Comparison of ENCODE assay signal across 19 mouse cellular contexts in the genomic region with DNA sequence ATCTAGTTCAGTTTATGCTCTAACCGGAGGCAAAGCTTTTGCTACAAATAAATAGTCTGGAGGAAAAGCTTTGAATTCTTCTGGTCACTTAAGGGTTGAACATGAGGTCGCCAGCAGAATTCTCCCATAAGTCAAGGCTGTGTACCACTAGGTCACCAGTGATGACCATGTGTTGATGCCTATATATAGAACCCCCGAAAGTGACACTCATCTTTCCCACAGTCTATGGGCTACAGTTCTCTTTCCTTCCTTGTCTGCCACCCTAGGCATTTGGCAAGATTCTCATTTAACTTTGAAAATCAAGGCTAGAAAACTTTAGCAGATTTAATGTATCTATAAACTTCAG.
DNase-seq lines count a peak whose midpoint lies in the region; ATAC-seq and TF ChIP-seq lines count a peak whose summit lies in the region.
"Had no signal": no experiment of that assay in that cellular context is flagged by ENCODE, and none has a peak within 500 bp of the region (broad histone marks: within the 10 kb centered on the region; RNA-seq: fewer than 3 reads in every experiment).

No protein-coding gene starts in this region.

- WGBS in heart, embryonic 15.5 days: 38% methylated on average over 3 of the region's 3 CpGs
- 65% methylated on average over 3 of the region's 3 CpGs for WGBS in limb, embryonic 13.5 days
- WGBS in limb, embryonic 10.5 days: 88% methylated on average over 3 of the region's 3 CpGs
- WGBS in embryonic facial prominence, embryonic 15.5 days: 50% methylated on average over 3 of the region's 3 CpGs

- DNase-seq in heart, adult 18-20 months: no peak
- no peak for DNase-seq in limb, embryonic 10.5 days (ENCODE audit: low spot score)
- no peak for DNase-seq in layer of hippocampus, adult 8-10 months (ENCODE audit: low spot score in 2 of 2)
- no peak for DNase-seq in thymus, postnatal 0 days (ENCODE audit: low spot score)
- DNase-seq: adrenal gland, postnatal 14 days; cerebellum, adult 2 months; liver, postnatal 0 days; thymus, postnatal 36 days had no signal

- H3K79me2 ChIP-seq in myocyte (ENCODE audit: control insufficient read depth, insufficient read depth): no peaks in the 10 kb centered on the region

- H3K27me3 ChIP-seq in heart, embryonic 15.5 days: no peaks in the 10 kb centered on the region
- no peaks in the 10 kb centered on the region for H3K27me3 ChIP-seq in limb, embryonic 13.5 days
- H3K27me3 ChIP-seq in limb, embryonic 10.5 days (ENCODE audit: low read depth, poor library complexity, severe bottlenecking): no peaks in the 10 kb centered on the region
- H3K27me3 ChIP-seq in embryonic facial prominence, embryonic 15.5 days: no peaks in the 10 kb centered on the region
- H3K27me3 ChIP-seq in myocyte (ENCODE audit: control insufficient read depth, insufficient read depth, insufficient read length): no peaks in the 10 kb centered on the region
- H3K27me3 ChIP-seq: forebrain, embryonic 12.5 days; hindbrain, embryonic 15.5 days; limb, embryonic 12.5 days; megakaryocyte, embryonic 14.5 days; Patski had no signal

- no peak; the same call in 1 of the 2 replicates for ATAC-seq in heart, embryonic 15.5 days (replicated peaks; ENCODE audit: insufficient number of reproducible peaks, insufficient read depth, low FRiP score, low read depth)
- ATAC-seq in limb, embryonic 13.5 days (ENCODE audit: low FRiP score, low read depth): peak; percentile 17; the same call in 1 of the 2 replicates
- 0 out of 2 replicates have a peak, but pooled peaks have one; percentile 39 for ATAC-seq in embryonic facial prominence, embryonic 15.5 days (ENCODE audit: insufficient number of reproducible peaks, low FRiP score, low TSS enrichment, low read depth)
- ATAC-seq: activated CD4-positive, CD25-positive, alpha-beta regulatory T cell, adult 4 months; liver, postnatal 0 days; midbrain, embryonic 16.5 days had no signal

- TF ChIP-seq POLR2A in myocyte (IDR thresholded peaks at IDR 0.05; ENCODE audit: insufficient read length, low read depth): no peak

- H3K4me1 ChIP-seq in heart, embryonic 15.5 days (replicated peaks): no peaks in the 10 kb centered on the region
- peaks cover 15% of the 10 kb centered on the region for H3K4me1 ChIP-seq in limb, embryonic 13.5 days
- no peaks in the 10 kb centered on the region for H3K4me1 ChIP-seq in limb, embryonic 10.5 days
- peaks cover 9% of the 10 kb centered on the region for H3K4me1 ChIP-seq in embryonic facial prominence, embryonic 15.5 days
- H3K4me1 ChIP-seq: forebrain, embryonic 12.5 days; hindbrain, embryonic 15.5 days; limb, embryonic 12.5 days; megakaryocyte, embryonic 14.5 days had no signal

- H3K4me3 ChIP-seq in heart, embryonic 15.5 days: no peak overlapping the region
- no peak overlapping the region for H3K4me3 ChIP-seq in limb, embryonic 13.5 days
- H3K4me3 ChIP-seq in limb, embryonic 10.5 days: no peak overlapping the region
- no peak overlapping the region for H3K4me3 ChIP-seq in embryonic facial prominence, embryonic 15.5 days (replicated peaks)
- no peak overlapping the region for H3K4me3 ChIP-seq in myocyte
- H3K4me3 ChIP-seq: forebrain, embryonic 12.5 days; hindbrain, embryonic 15.5 days; limb, embryonic 12.5 days; megakaryocyte, embryonic 14.5 days had no signal

- no peaks in the 10 kb centered on the region for H3K36me3 ChIP-seq in heart, embryonic 15.5 days
- no peaks in the 10 kb centered on the region for H3K36me3 ChIP-seq in limb, embryonic 13.5 days
- H3K36me3 ChIP-seq in limb, embryonic 10.5 days: no peaks in the 10 kb centered on the region
- no peaks in the 10 kb centered on the region for H3K36me3 ChIP-seq in embryonic facial prominence, embryonic 15.5 days
- H3K36me3 ChIP-seq in myocyte (ENCODE audit: control insufficient read depth, insufficient read depth): no peaks in the 10 kb centered on the region
- H3K36me3 ChIP-seq: forebrain, embryonic 12.5 days; hindbrain, embryonic 15.5 days; limb, embryonic 12.5 days had no signal

- no peak overlapping the region for H3K9ac ChIP-seq in heart, embryonic 15.5 days
- H3K9ac ChIP-seq in limb, embryonic 13.5 days: no peak overlapping the region
- H3K9ac ChIP-seq in embryonic facial prominence, embryonic 15.5 days: no peak overlapping the region
- H3K9ac ChIP-seq: forebrain, embryonic 12.5 days; hindbrain, embryonic 15.5 days; limb, embryonic 12.5 days; liver, postnatal 0 days had no signal

- H3K9me3 ChIP-seq in heart, embryonic 15.5 days (replicated peaks): no peaks in the 10 kb centered on the region
- H3K9me3 ChIP-seq in limb, embryonic 13.5 days: no peaks in the 10 kb centered on the region
- no peaks in the 10 kb centered on the region for H3K9me3 ChIP-seq in limb, embryonic 10.5 days (replicated peaks)
- H3K9me3 ChIP-seq in embryonic facial prominence, embryonic 15.5 days (replicated peaks): no peaks in the 10 kb centered on the region
- H3K9me3 ChIP-seq: forebrain, embryonic 12.5 days; hindbrain, embryonic 15.5 days; limb, embryonic 12.5 days; megakaryocyte, embryonic 14.5 days had no signal

- no peak overlapping the region for H3K4me2 ChIP-seq in heart, embryonic 15.5 days
- H3K4me2 ChIP-seq in limb, embryonic 13.5 days (replicated peaks): no peak overlapping the region
- H3K4me2 ChIP-seq in embryonic facial prominence, embryonic 15.5 days (replicated peaks): no peak overlapping the region
- peak overlapping the region; percentile 62 for H3K4me2 ChIP-seq in myocyte (ENCODE audit: low read depth)
- H3K4me2 ChIP-seq: forebrain, embryonic 12.5 days; hindbrain, embryonic 15.5 days; limb, embryonic 12.5 days had no signal

- H3K27ac ChIP-seq in heart, embryonic 15.5 days: peak overlapping the region; percentile 31; the same call in 1 of the 2 replicates
- H3K27ac ChIP-seq in limb, embryonic 13.5 days: peak overlapping the region; percentile 33; the same call in 1 of the 2 replicates
- H3K27ac ChIP-seq in limb, embryonic 10.5 days: no peak overlapping the region
- H3K27ac ChIP-seq in embryonic facial prominence, embryonic 15.5 days (replicated peaks): peak overlapping the region; percentile 52
- H3K27ac ChIP-seq: forebrain, embryonic 12.5 days; hindbrain, embryonic 15.5 days; limb, embryonic 12.5 days had no signal

- H3ac ChIP-seq in myocyte (ENCODE audit: control insufficient read depth, insufficient read length): no peak overlapping the region

TF ChIP-seq in myocyte, 11 proteins besides CTCF, POLR2A, EP300 and RAD21:
- TF ChIP-seq MAX (IDR thresholded peaks at IDR 0.05; ENCODE audit: low read depth): no peak
- TF ChIP-seq POLR2AphosphoS2 (IDR thresholded peaks at IDR 0.05; ENCODE audit: insufficient read length, low read depth): no peak
- no peak for TF ChIP-seq REST (IDR thresholded peaks at IDR 0.05; ENCODE audit: insufficient read depth, insufficient read length)
- TF ChIP-seq E2F4 (IDR thresholded peaks at IDR 0.05; ENCODE audit: insufficient read depth): no peak
- TF ChIP-seq CEBPB (IDR thresholded peaks at IDR 0.05; ENCODE audit: insufficient read depth, poor library complexity, severe bottlenecking): no peak
- no peak for TF ChIP-seq MYOD1 (IDR thresholded peaks at IDR 0.05; ENCODE audit: control insufficient read depth in 1 of 3, insufficient read length in 2 of 3, low read depth in 2 of 3)
- TF ChIP-seq SRF (IDR thresholded peaks at IDR 0.05; ENCODE audit: control insufficient read depth, insufficient read length, low read depth): no peak
- TF ChIP-seq TCF12 (IDR thresholded peaks at IDR 0.05; ENCODE audit: insufficient read depth, poor library complexity, severe bottlenecking): no peak
- no peak for TF ChIP-seq MYOG (IDR thresholded peaks at IDR 0.05; ENCODE audit: control insufficient read depth in 1 of 3, insufficient read depth in 1 of 3, insufficient read length in 2 of 3, low read depth in 2 of 3)
- TF ChIP-seq TCF3 (IDR thresholded peaks at IDR 0.05; ENCODE audit: insufficient read length, low read depth): no peak
- TF ChIP-seq USF1 (IDR thresholded peaks at IDR 0.05; ENCODE audit: low read depth): no peak
